Mouse (Mus musculus) heart, adult 2 months (tissue): ENCODE measurements at regions not wholly inside any gene's neighbourhood (a gene's known extent, or its start where the extent isn't known, plus 50 kb on each side); places are given as distances from the start of the nearest gene placed in this dataset.

Experiments
- CTCF ChIP-seq: fragments of 200-600 bp; IDR thresholded peaks from 2 replicates; pipeline ENCODE4 v1.8.1; 2022; ENCODE audit warnings: antibody characterized with exemption, mild to moderate bottlenecking, moderate library complexity
- EP300 ChIP-seq: fragments of 200-500 bp; IDR thresholded peaks from 2 replicates; pipeline ENCODE4 v1.6.1; 2011; ENCODE audit warnings: low read depth, low read length, control low read depth; ENCODE audit not compliant: insufficient read depth
- POLR2A ChIP-seq: fragments of 200-500 bp; IDR thresholded peaks from 2 replicates; pipeline ENCODE4 v1.6.1; 2011; ENCODE audit warnings: mild to moderate bottlenecking, low read depth, low read length, control low read depth; ENCODE audit not compliant: insufficient read depth

- TF ChIP-seq POLR2A (no peak), EP300 (no peak), CTCF (no peak)
Measured at GRCm38 (mm10) chr3:37819503-37819902, 95.2 kb upstream of the Gm5148 start.
